Mouse (Mus musculus) thymus, postnatal 14 days (tissue): ENCODE results near the gene Olfr921.

Experiments used
- DNase-seq: peaks from one replicate; pipeline ENCODE4 v3.0.0; 2021

Gene Olfr921

GRCm38 (mm10) chr9:38772768-38773167 lies at the start of gene Olfr921:
TSS of gene Olfr921 (plus strand) at chr9:38773068.
- DNase-seq = no peak

GRCm38 (mm10) chr9:38724044-38724443 lies 48.8 kb upstream of the Olfr921 start:
- no peak for DNase-seq

GRCm38 (mm10) chr9:38728218-38728617 lies 44.6 kb upstream of the Olfr921 start:
- DNase-seq = no peak

- no peak for DNase-seq
Observed at GRCm38 (mm10) chr9:38741408-38741807, 31.5 kb upstream of the Olfr921 start.

GRCm38 (mm10) chr9:38744619-38745315 lies 28.1 kb upstream of the Olfr921 start:
- DNase-seq = no peak

- no peak for DNase-seq
Observed at GRCm38 (mm10) chr9:38751999-38752398, 20.9 kb upstream of the Olfr921 start, which contains the start of gene Olfr920. TSS of gene Olfr920 (plus strand) at chr9:38752299.

- DNase-seq = no peak
Observed at GRCm38 (mm10) chr9:38792689-38793088, 19.8 kb downstream of the Olfr921 start.

GRCm38 (mm10) chr9:38805696-38806095 lies 32.8 kb downstream of the Olfr921 start:
- DNase-seq = no peak

GRCm38 (mm10) chr9:38814314-38814713 lies 41.4 kb downstream of the Olfr921 start, which contains the start of gene Olfr922:
TSS of gene Olfr922 (plus strand) at chr9:38814614.
- DNase-seq = no peak

GRCm38 (mm10) chr9:38815458-38815986 lies 42.7 kb downstream of the Olfr921 start:
- DNase-seq = no peak

- DNase-seq = no peak
Observed at GRCm38 (mm10) chr9:38826245-38826644, 53.4 kb downstream of the Olfr921 start, which contains the start of gene Olfr923. TSS of gene Olfr923 (plus strand) at chr9:38826545.
